ENCODE assay signal across 29 mouse cellular contexts in genomic region chr13:76932933-76933332, GRCm38 (mm10).
A peak's percentile ranks its signal among the peaks of the same experiment; 100 is the strongest.
DNase-seq lines count a peak whose midpoint lies in the region; ATAC-seq lines count a peak whose summit lies in the region.
"Had no signal": no experiment of that assay in that cellular context is flagged by ENCODE, and none has a peak within 500 bp of the region (broad histone marks: within the 10 kb centered on the region; RNA-seq: fewer than 3 reads in every experiment).

No protein-coding gene starts in this region.

- H3K4me3 ChIP-seq in hindbrain, embryonic 12.5 days = no peak overlapping the region
- H3K4me3 ChIP-seq: embryonic facial prominence, embryonic 13.5 days; embryonic facial prominence, embryonic 15.5 days; erythroblast, embryonic 14.5 days; forebrain, embryonic 10.5 days; forebrain, embryonic 12.5 days had no signal

- no peak overlapping the region for H3K27ac ChIP-seq in hindbrain, embryonic 12.5 days
- H3K27ac ChIP-seq: embryonic facial prominence, embryonic 13.5 days; embryonic facial prominence, embryonic 15.5 days; forebrain, embryonic 10.5 days; forebrain, embryonic 12.5 days had no signal

- no peaks in the 10 kb centered on the region for H3K36me3 ChIP-seq in hindbrain, embryonic 12.5 days
- H3K36me3 ChIP-seq: embryonic facial prominence, embryonic 13.5 days; embryonic facial prominence, embryonic 15.5 days; forebrain, embryonic 10.5 days; forebrain, embryonic 12.5 days; G1E had no signal

- ATAC-seq in frontal cortex, adult (ENCODE audit: low TSS enrichment) = peak; percentile 85
- no peak for ATAC-seq in hindbrain, embryonic 12.5 days (ENCODE audit: low FRiP score)
- ATAC-seq: activated CD4-positive, CD25-positive, alpha-beta regulatory T cell, adult 4 months; CD4-positive, CD25-positive, alpha-beta regulatory T cell, adult 4 months; forebrain, embryonic 14.5 days; forebrain, embryonic 16.5 days; Patski had no signal

- no peak for DNase-seq in frontal cortex, postnatal 14 days (ENCODE audit: low spot score in 2 of 2)
- peak; percentile 21 for DNase-seq in right cerebral cortex, adult 18-20 months
- no peak for DNase-seq in right cerebral cortex, postnatal 36 days (ENCODE audit: low spot score in 2 of 2)
- peak; percentile 66 for DNase-seq in brain, adult 2 months (ENCODE audit: low read depth, low spot score)
- DNase-seq: adrenal gland, adult 8-10 months; adrenal gland, postnatal 14 days; adrenal gland, postnatal 36 days; B cell, adult 2 months; cerebellum, adult 11 months; cerebellum, adult 18-20 months; cerebellum, adult 8-10 months; cerebellum, adult 9-11 months; cerebellum, postnatal 14 days; cerebellum, postnatal 36 days; embryo, embryonic 11 days had no signal

- no peaks in the 10 kb centered on the region for H3K27me3 ChIP-seq in hindbrain, embryonic 12.5 days
- H3K27me3 ChIP-seq: CH12.LX; embryonic facial prominence, embryonic 13.5 days; embryonic facial prominence, embryonic 15.5 days; forebrain, embryonic 12.5 days had no signal

- H3K4me2 ChIP-seq in hindbrain, embryonic 12.5 days (replicated peaks) = no peak overlapping the region
- H3K4me2 ChIP-seq: embryonic facial prominence, embryonic 13.5 days; embryonic facial prominence, embryonic 15.5 days; forebrain, embryonic 12.5 days had no signal

- H3K9me3 ChIP-seq in hindbrain, embryonic 12.5 days (replicated peaks) = no peaks in the 10 kb centered on the region
- H3K9me3 ChIP-seq: embryonic facial prominence, embryonic 13.5 days; embryonic facial prominence, embryonic 15.5 days; forebrain, embryonic 10.5 days; forebrain, embryonic 12.5 days; G1E had no signal

- WGBS in hindbrain, embryonic 12.5 days = 62% methylated on average over 5 of the region's 5 CpGs

- no peaks in the 10 kb centered on the region for H3K4me1 ChIP-seq in hindbrain, embryonic 12.5 days
- H3K4me1 ChIP-seq: embryonic facial prominence, embryonic 15.5 days; forebrain, embryonic 12.5 days had no signal

- H3K9ac ChIP-seq in hindbrain, embryonic 12.5 days = no peak overlapping the region
- H3K9ac ChIP-seq: embryonic facial prominence, embryonic 13.5 days; embryonic facial prominence, embryonic 15.5 days; forebrain, embryonic 12.5 days had no signal

Comparison
In these comparisons a context has a peak if more than half of its experiments do, and no peak if none do; other contexts are left out.
1. DNase-seq: peak in right cerebral cortex, adult 18-20 months (single experiment) and brain, adult 2 months (single experiment); none in frontal cortex, postnatal 14 days (0 of 2) and right cerebral cortex, postnatal 36 days (0 of 2).